Mouse (Mus musculus): ENCODE measurements around the gene Klk15. TPM values are rescaled to one million over a fixed set of nuclear protein-coding genes. Genes with fewer than 3 reads are reported as not detected.

Klk15 gene
- total RNA-seq (2023; ENCODE audit: inconsistent age), result not detected in 4 replicates

GRCm38 (mm10) chr7:43933440-43933839 is at the start of gene Klk15:
Gene Klk15, plus strand, starts transcription at chr7:43933740.

GRCm38 (mm10) chr7:43950364-43950763 is 16.8 kb downstream of the Klk15 start, which contains the start of gene Klk1b8:
Gene Klk1b8, plus strand, starts transcription at chr7:43950664.

DNA sequence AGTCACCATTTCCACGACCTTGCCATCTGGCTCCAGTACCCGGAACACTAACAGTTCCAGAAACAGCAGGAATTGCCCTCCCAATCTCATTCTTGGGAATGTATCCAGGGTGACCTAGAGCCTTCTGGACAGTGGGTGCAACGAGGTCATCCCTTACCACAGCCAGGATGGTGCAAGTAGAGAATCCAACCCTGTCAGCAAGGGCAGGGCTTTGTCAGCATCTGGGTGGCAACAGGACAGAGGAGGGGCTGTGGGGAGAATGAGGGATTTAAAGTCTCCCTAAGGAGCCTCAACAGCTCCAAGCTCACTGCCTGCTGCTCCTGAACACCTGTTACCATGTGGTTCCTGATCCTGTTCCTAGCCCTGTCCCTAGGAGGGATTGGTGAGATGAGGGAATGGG is 32.9 kb downstream of the Klk15 start, which contains the start of gene Klk1b1:
Klk1b1 (plus strand) TSS at position 301 of the 400 bp plus-strand sequence.

DNA sequence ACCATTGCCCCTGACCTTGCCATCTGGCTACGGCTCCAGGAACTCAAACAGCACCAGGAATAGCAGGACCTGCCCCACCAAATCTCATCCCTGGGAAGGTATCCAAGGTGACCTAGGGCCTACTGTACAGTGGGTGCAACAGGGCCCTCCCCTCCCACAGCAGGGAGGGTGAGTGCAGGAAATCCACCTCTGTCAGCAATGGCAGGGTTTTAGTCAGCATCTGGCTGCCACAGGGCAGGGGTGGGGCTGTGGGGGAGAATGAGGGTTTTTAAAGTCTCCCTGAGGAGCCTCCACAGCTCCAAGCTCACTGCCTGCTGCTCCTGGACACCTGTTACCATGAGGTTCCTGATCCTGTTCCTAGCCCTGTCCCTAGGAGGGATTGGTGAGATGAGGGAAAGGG is 42.2 kb downstream of the Klk15 start, which contains the start of gene Klk1b9:
Klk1b9 (plus strand) TSS at position 301 of the 400 bp plus-strand sequence.

Other genes with a start within 250 kb of the Klk15 start
- gene Klk14, start 243.3 kb upstream of the Klk15 start, total RNA-seq (2023; ENCODE audit: inconsistent age), result not detected in 4 replicates
- not detected in 4 replicates for gene Klk13, start 221.2 kb upstream of the Klk15 start, total RNA-seq (2023; ENCODE audit: inconsistent age)
- gene Klk12, start 164.8 kb upstream of the Klk15 start, total RNA-seq (2023; ENCODE audit: inconsistent age), result not detected in 4 replicates
- gene Klk11, start 159.1 kb upstream of the Klk15 start, total RNA-seq (2023; ENCODE audit: inconsistent age), result not detected in 4 replicates
- not detected in 4 replicates for gene Klk10, start 152.7 kb upstream of the Klk15 start, total RNA-seq (2023; ENCODE audit: inconsistent age)
- gene Klk9, start 141.8 kb upstream of the Klk15 start, total RNA-seq (2023; ENCODE audit: inconsistent age), result not detected in 4 replicates
- gene Klk8, start 136.2 kb upstream of the Klk15 start, total RNA-seq (2023; ENCODE audit: inconsistent age), result 1.1 to 6.0 TPM (median 4.7 TPM) in 4 replicates
- gene Klk7, start 122.4 kb upstream of the Klk15 start, total RNA-seq (2023; ENCODE audit: inconsistent age), result not detected in 4 replicates
- not detected in 4 replicates for gene Klk6, start 109.2 kb upstream of the Klk15 start, total RNA-seq (2023; ENCODE audit: inconsistent age)
- gene Klk5, start 91.8 kb upstream of the Klk15 start, total RNA-seq (2023; ENCODE audit: inconsistent age), result not detected in 4 replicates
- not detected in 4 replicates for gene Klk4, start 52.6 kb upstream of the Klk15 start, total RNA-seq (2023; ENCODE audit: inconsistent age)
- not detected in 4 replicates for gene Klk1b8, start 16.9 kb downstream of the Klk15 start, total RNA-seq (2023; ENCODE audit: inconsistent age)
- gene Klk1b1, start 33.0 kb downstream of the Klk15 start, total RNA-seq (2023; ENCODE audit: inconsistent age), result not detected in 4 replicates
- not detected in 4 replicates for gene Klk1b9, start 42.3 kb downstream of the Klk15 start, total RNA-seq (2023; ENCODE audit: inconsistent age)
- not detected in 4 replicates for gene Klk1b11, start 62.1 kb downstream of the Klk15 start, total RNA-seq (2023; ENCODE audit: inconsistent age)
- not detected in 4 replicates for gene Klk1b26, start 78.4 kb downstream of the Klk15 start, total RNA-seq (2023; ENCODE audit: inconsistent age)
- not detected in 4 replicates for gene Klk1b27, start 118.5 kb downstream of the Klk15 start, total RNA-seq (2023; ENCODE audit: inconsistent age)
- gene Klk1b21, start 168.6 kb downstream of the Klk15 start, total RNA-seq (2023; ENCODE audit: inconsistent age), result not detected in 4 replicates
- not detected in 4 replicates for gene Klk1b22, start 178.9 kb downstream of the Klk15 start, total RNA-seq (2023; ENCODE audit: inconsistent age)
- gene Klk1b16, start 203.0 kb downstream of the Klk15 start, total RNA-seq (2023; ENCODE audit: inconsistent age), result not detected in 4 replicates

Measured in B cell, adult (primary cell).